Mouse (Mus musculus): ENCODE data around the gene Psme4.

The Psme4 gene

GRCm38 (mm10) chr11:30786230-30786983 lies 14.9 kb downstream of the Psme4 start:
- DNase-seq (ENCODE audit: low read depth, low spot score), result no peak

- DNase-seq (ENCODE audit: low read depth, low spot score), result no peak
Observed at GRCm38 (mm10) chr11:30792680-30793079, 21.2 kb downstream of the Psme4 start.

DNA sequence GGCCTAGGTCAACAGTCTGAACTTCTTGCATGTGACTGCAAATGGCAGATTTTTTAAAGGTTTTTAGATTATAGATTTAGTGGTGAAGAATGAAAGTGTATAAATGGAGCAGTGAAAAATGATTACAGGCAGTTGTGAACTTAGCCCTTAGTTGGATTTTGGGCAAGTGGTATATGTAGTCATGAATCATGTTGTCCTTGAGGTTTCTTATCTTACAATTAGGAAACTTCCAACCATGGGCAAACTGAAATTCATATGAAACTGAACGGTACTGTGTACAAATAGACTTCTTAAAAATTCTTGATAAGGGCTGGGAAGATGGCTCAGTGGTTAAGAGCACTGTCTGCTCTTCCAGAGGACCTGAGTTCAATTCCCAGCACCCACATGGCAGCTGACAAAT lies 22.2 kb downstream of the Psme4 start:
- DNase-seq (ENCODE audit: low read depth, low spot score), result no peak

DNA sequence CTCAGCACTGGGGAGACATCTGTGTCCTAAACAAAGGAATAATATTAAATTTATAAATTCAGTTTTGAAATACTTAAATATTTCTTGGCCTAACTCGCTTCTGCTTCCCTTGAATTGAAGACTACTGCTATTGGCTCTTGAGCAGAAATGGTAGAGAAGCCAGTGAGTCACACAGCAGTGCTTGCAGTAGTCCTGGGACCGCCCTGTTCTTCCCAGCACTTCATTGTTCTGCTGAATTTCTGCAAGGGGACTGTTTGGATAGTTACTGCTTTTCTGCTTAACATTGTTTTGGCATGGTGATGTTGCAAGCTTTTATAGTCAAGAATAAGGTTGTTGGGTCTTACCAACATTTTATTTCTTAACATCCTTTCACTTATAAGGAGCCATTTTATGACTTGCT lies 25.7 kb downstream of the Psme4 start:
- no peak for DNase-seq (ENCODE audit: low read depth, low spot score)

DNA sequence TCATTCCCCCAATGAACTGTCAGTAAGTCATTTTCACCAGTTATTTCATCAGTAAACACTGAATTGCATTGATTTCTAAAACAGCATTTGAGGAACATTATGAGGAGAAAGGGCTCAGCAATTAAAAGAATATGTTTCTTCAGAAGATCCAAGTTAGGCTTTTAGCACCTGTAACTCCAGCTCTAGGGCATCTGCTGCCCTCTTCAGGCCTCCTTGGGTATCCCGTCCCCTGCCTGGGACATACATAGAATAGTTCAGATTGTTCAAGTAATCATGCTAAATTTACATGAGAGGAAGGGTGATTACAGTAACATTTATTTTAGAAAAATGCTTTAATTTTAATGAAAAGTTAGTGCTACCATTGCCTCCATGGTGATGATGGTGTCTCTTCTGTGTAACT lies 28.0 kb downstream of the Psme4 start:
- peak; percentile 17 for DNase-seq (ENCODE audit: low read depth, low spot score)

DNA sequence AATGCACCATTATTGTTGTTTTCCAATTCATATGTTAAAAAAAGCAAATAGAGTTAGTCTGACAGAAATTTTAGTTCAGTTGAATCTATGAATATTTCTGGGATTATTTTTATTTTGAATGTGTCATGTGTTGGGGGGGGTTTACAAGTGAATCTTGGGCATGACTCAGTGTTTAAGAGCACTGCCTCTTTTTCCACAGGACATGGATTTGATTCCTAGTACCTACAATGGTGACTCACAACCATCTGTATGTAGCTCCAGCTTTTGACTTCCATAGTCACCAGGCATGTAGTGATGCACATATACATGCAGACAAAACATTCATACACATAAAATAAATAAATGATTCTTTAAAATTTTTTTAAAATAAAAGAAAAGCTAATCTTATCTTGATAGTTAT lies 28.6 kb downstream of the Psme4 start:
- DNase-seq (ENCODE audit: low read depth, low spot score), result no peak

DNA sequence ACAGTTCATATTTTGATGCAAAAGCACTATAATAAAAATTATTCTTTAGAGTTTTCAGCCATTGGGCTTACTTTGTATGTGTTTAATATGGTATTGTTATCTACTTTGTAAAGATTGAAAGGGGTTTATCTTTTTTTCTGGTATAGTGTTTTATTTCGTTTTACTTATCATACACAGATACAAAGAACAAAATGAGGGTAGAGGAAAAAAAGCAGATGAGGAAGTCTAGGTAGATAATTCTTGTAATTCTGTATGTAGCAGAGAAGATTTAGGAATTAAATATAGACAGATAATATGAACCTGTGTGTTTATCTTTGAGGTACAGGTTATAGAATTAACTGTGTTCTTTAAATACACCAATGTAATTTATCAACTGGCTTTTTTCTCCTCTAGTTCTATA lies 30.9 kb downstream of the Psme4 start:
- no peak for DNase-seq (ENCODE audit: low read depth, low spot score)

GRCm38 (mm10) chr11:30821116-30821515 lies 49.6 kb downstream of the Psme4 start:
- no peak for DNase-seq (ENCODE audit: low read depth, low spot score)

DNA sequence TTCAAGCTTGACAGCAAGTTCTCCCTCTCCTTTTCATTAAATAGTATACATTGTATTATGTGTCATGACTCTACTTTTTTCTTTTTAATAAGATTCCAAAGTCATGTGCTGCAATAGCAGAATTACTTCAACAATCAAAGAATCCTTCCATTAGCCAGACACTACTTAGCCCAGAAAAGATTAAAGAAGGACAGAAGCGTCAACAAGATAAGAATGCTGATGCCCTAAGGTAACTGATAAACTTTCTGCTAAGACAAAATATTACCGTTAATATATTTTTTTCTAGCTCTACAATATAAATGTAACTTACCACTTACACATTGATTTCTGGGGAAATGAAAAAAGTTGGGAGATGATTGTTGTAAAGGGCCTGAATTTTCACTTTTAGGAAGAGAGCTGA lies 67.3 kb downstream of the Psme4 start:
- no peak for DNase-seq (ENCODE audit: low read depth, low spot score)

DNA sequence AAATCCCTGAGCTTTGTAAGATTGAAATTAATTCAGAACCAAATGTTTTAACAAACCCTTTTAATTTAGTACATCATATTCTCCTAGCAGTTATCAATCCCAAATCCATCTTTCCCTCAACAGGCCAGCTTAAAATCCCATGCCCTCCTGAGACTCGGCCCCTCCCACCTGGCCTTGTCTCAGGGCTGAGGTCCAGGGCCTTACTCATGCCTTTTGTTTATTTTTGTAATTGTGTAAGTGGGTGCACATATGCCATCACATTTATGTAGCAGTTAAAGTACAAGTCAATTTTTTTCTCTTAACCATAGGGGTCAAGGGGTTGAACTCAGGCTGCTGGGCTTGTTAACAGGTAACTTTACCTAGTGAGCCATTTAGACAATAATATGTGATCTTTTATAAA lies 72.8 kb downstream of the Psme4 start:
- DNase-seq (ENCODE audit: low read depth, low spot score), result no peak

GRCm38 (mm10) chr11:30872425-30872824 lies 100.9 kb downstream of the Psme4 start:
- no peak for DNase-seq (ENCODE audit: low read depth, low spot score)

- peak; percentile 9 for DNase-seq (ENCODE audit: low read depth, low spot score)
Observed at GRCm38 (mm10) chr11:30885171-30885871, 113.8 kb downstream of the Psme4 start, which contains the start of the genes Gpr75 and Asb3. TSS of gene Gpr75 (plus strand) at chr11:30885358. TSS of gene Asb3 (plus strand) at chr11:30885416.

DNA sequence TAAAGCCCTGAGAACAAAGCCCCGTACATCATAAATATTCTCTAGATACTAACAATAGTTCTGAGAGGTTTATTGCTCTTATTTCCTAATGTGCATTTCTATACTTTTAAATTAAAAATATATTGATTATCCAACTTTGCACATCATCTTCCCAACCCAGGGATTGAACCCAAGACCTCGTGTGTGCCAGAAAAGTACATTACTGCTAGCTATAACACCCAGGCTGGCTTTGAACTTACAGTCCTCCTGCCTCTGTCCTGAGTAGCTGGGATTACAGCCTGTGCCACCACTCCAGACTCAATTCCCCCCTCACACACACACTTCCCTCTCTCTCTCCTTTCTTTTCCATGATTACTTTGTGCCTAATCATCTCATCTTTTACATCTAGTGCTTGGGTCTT lies 116.6 kb downstream of the Psme4 start:
- no peak for DNase-seq (ENCODE audit: low read depth, low spot score)

GRCm38 (mm10) chr11:30896201-30896600 lies 124.7 kb downstream of the Psme4 start:
- no peak for DNase-seq (ENCODE audit: low read depth, low spot score)

DNA sequence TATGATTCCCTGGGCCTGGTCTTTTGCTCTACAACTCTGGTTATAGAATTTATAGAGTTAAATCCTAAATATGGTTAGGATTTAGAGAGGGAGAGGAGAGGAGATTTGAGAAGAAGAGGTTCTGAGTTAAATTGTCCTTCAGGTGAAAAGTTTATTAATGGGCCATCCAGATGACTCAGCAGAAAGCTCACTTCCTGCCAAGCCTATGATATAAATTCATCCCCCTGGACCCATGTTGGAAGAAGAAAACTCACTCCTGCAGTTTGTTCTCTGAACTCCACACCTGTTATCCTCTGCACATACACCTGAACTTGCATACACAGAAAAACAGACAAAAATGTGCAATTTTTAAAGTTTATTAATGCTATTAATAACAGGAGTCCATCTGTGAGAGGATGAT lies 127.8 kb downstream of the Psme4 start:
- no peak for DNase-seq (ENCODE audit: low read depth, low spot score)

- no peak for DNase-seq (ENCODE audit: low read depth, low spot score)
Observed at GRCm38 (mm10) chr11:30912311-30912710, 140.8 kb downstream of the Psme4 start.

- no peak for DNase-seq (ENCODE audit: low read depth, low spot score)
Observed at GRCm38 (mm10) chr11:30920641-30921040, 149.1 kb downstream of the Psme4 start.

- DNase-seq (ENCODE audit: low read depth, low spot score), result no peak
Observed at GRCm38 (mm10) chr11:30923283-30923682, 151.8 kb downstream of the Psme4 start.

GRCm38 (mm10) chr11:30928079-30928478 lies 156.6 kb downstream of the Psme4 start:
- no peak for DNase-seq (ENCODE audit: low read depth, low spot score)

DNA sequence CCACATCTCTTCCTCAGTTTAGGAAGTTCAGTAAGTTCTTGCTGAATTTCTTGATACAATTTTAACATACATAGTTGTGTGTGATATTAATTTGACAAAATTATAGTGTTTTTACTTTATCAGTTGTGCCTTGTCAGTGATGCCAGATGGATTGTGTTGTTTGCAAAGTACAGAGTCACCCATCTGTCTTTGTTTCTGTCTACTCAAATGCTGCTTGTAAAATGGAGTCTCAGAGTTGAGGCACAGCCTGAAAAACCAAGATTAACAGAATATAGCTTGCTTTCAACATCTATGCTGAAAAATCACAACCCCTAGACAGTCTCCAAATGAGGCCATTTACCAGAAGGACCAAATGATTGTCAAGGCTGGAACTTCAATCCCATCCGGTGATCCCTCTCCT lies 157.0 kb downstream of the Psme4 start:
- no peak for DNase-seq (ENCODE audit: low read depth, low spot score)

Measured in embryo, embryonic 11.5 days (tissue).